Mouse (Mus musculus) lung, postnatal 0 days (tissue): ENCODE measurements at regions not wholly inside any gene's neighbourhood (a gene's known extent, or its start where the extent isn't known, plus 50 kb on each side); places are given as distances from the start of the nearest gene placed in this dataset.
"Not testable (repeated sequence)": the region's sequence is repeated elsewhere in the genome, so short reads cannot be mapped to it uniquely, and the experiment has no call there.

ENCODE experiments used
- ATAC-seq: fragments of 200-750 bp; cut with Nextera tagmentation; 2 replicates; pipeline ENCODE4 v1.8.0; 2017; ENCODE audit warnings: moderate library complexity
- DNase-seq: peaks from one replicate; pipeline ENCODE4 v3.0.0-alpha.2; 2016; ENCODE audit warnings: low spot score
- H3K27ac ChIP-seq: fragments of 300-500 bp; sonication (generic); 2 replicates; pipeline ENCODE4 v1.5.1; 2014; ENCODE audit warnings: antibody characterized with exemption, mild to moderate bottlenecking, low read length, mixed read lengths
- H3K27me3 ChIP-seq: fragments of 300-500 bp; sonication (generic); replicated peaks from 2 replicates; pipeline ENCODE4 v1.6.1; 2014; ENCODE audit warnings: low read length, mixed read lengths; ENCODE audit not compliant: insufficient read depth
- H3K36me3 ChIP-seq: fragments of 300-500 bp; sonication (generic); 2 replicates; pipeline ENCODE4 v1.6.1; 2014; ENCODE audit warnings: low read length, mixed read lengths; ENCODE audit not compliant: insufficient read depth
- H3K4me1 ChIP-seq: fragments of 300-500 bp; sonication (generic); 2 replicates; pipeline ENCODE4 v1.6.1; 2014; ENCODE audit warnings: antibody characterized with exemption, low read depth, low read length, mixed read lengths; ENCODE audit not compliant: insufficient read depth
- H3K4me2 ChIP-seq: fragments of 300-500 bp; sonication (generic); replicated peaks from 2 replicates; pipeline ENCODE4 v1.6.1; 2014; ENCODE audit warnings: low read depth, mild to moderate bottlenecking, low read length, moderate library complexity, mixed read lengths
- H3K4me3 ChIP-seq: fragments of 300-500 bp; sonication (generic); 2 replicates; pipeline ENCODE4 v1.5.1; 2014; ENCODE audit warnings: low read depth, low read length
- H3K9ac ChIP-seq: fragments of 300-500 bp; sonication (generic); replicated peaks from 2 replicates; pipeline ENCODE4 v1.6.1; 2014; ENCODE audit warnings: low read depth, mild to moderate bottlenecking
- H3K9me3 ChIP-seq: fragments of 300-500 bp; sonication (generic); 2 replicates; pipeline ENCODE4 v1.6.1; 2016; ENCODE audit warnings: low read length, mixed read lengths
- CTCF ChIP-seq: IDR thresholded peaks from 2 replicates; pipeline ENCODE4 v1.5.1; 2016; ENCODE audit warnings: antibody characterized with exemption, mild to moderate bottlenecking
- EP300 ChIP-seq: IDR thresholded peaks from 2 replicates; pipeline ENCODE4 v1.6.1; 2016; ENCODE audit warnings: antibody characterized with exemption, mild to moderate bottlenecking, control low read depth
- WGBS: fragments of 180-500 bp; shearing (Covaris S2); extraction: QIAGEN DNeasy Blood & Tissue Kit; methylation state at CpG from one replicate; pipeline ENCODE4 v1.1.7; 2014; 5-methylcytosine and 5-hydroxymethylcytosine counted together

- DNase-seq (no peak), ATAC-seq (no peak)
- H3K4me2 ChIP-seq, result no peak overlapping the region
- no peak overlapping the region for H3K4me3 ChIP-seq
- WGBS, result 58% methylated on average over 3 of the region's 3 CpGs
- H3K36me3 ChIP-seq, result no peaks in the 10 kb centered on the region
- no peaks in the 10 kb centered on the region for H3K4me1 ChIP-seq
- no peaks in the 10 kb centered on the region for H3K27me3 ChIP-seq
- no peaks in the 10 kb centered on the region for H3K9me3 ChIP-seq
- TF ChIP-seq CTCF (no peak), EP300 (no peak)
- no peak overlapping the region for H3K9ac ChIP-seq
- H3K27ac ChIP-seq, result no peak overlapping the region
Observed at GRCm38 (mm10) chr1:43317076-43317871, 120.5 kb upstream of the Fhl2 start.

GRCm38 (mm10) chr1:43333488-43333887 is 110.9 kb upstream of the Nck2 start:
- not testable (repeated sequence) for H3K4me2 ChIP-seq, H3K9ac ChIP-seq, H3K4me3 ChIP-seq, DNase-seq, ATAC-seq, H3K36me3 ChIP-seq, H3K9me3 ChIP-seq, H3K4me1 ChIP-seq, H3K27me3 ChIP-seq, H3K27ac ChIP-seq
- WGBS, result 95% methylated on average over 10 of the region's 10 CpGs

DNA sequence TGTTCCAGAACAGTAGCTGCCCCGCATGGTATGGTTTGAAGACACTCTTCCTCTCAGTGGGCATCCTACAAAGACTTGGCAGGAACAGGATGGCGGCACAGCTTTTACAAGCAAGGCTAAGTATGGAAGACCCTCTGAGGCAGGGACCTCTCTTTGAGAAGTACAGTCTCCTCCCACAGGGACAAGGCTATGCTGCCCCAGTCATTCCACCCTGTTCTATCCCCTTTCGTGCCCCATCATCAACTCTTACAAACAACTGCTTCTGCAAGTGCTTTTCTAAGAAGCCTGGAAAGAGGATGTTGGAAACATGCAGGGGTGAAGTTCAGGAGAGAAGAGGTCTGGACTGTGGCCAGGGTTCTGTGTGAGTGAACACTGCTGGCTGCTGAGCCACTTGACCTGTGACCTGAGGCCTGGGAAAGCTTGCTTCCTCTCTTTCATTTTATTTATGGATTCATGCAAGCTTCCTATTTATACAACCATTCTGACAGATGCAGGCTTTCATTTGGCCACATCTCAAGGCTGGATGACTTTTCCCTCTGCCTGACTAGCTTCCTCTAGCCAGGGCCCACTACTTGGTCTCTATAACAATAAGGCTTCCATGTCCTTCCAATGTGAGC is 107.1 kb upstream of the Nck2 start:
- H3K4me2 ChIP-seq, result no peak overlapping the region
- ATAC-seq (peak; percentile 84), DNase-seq (peak; percentile 88)
- TF ChIP-seq EP300, result peak; percentile 54
- no peak for TF ChIP-seq CTCF
- H3K4me1 ChIP-seq, result no peaks in the 10 kb centered on the region
- H3K9me3 ChIP-seq, result no peaks in the 10 kb centered on the region
- H3K36me3 ChIP-seq, result no peaks in the 10 kb centered on the region
- no peak overlapping the region for H3K9ac ChIP-seq
- 46% methylated on average over 3 of the region's 3 CpGs for WGBS
- no peak overlapping the region for H3K4me3 ChIP-seq
- peak overlapping the region; percentile 38 for H3K27ac ChIP-seq
- no peaks in the 10 kb centered on the region for H3K27me3 ChIP-seq

GRCm38 (mm10) chr1:43338096-43338915 is 106.1 kb upstream of the Nck2 start:
- Histone ChIP-seq H3K9me3 (no peaks in the 10 kb centered on the region), H3K4me3 (no peak overlapping the region), H3K4me1 (no peaks in the 10 kb centered on the region), H3K4me2 (no peak overlapping the region), H3K9ac (no peak overlapping the region), H3K27me3 (no peaks in the 10 kb centered on the region), H3K27ac (peak overlapping the region; percentile 2; the same call in 1 of the 2 replicates), H3K36me3 (no peaks in the 10 kb centered on the region)
- DNase-seq (peak; percentile 53), ATAC-seq (peak; percentile 42; the same call in 1 of the 2 replicates)
- 54% methylated on average over 6 of the region's 6 CpGs for WGBS
- TF ChIP-seq CTCF, result no peak
- TF ChIP-seq EP300, result no peak

- DNase-seq, result no peak
- Histone ChIP-seq H3K9ac (no peak overlapping the region), H3K36me3 (no peaks in the 10 kb centered on the region), H3K27ac (no peak overlapping the region), H3K4me2 (no peak overlapping the region), H3K9me3 (no peaks in the 10 kb centered on the region), H3K27me3 (no peaks in the 10 kb centered on the region), H3K4me1 (no peaks in the 10 kb centered on the region), H3K4me3 (no peak overlapping the region)
- ATAC-seq, result no peak
- no peak for TF ChIP-seq CTCF
- no peak for TF ChIP-seq EP300
- WGBS, result 93% methylated on average over 2 of the region's 2 CpGs
Observed at GRCm38 (mm10) chr1:43342848-43343247, 101.5 kb upstream of the Nck2 start.

DNA sequence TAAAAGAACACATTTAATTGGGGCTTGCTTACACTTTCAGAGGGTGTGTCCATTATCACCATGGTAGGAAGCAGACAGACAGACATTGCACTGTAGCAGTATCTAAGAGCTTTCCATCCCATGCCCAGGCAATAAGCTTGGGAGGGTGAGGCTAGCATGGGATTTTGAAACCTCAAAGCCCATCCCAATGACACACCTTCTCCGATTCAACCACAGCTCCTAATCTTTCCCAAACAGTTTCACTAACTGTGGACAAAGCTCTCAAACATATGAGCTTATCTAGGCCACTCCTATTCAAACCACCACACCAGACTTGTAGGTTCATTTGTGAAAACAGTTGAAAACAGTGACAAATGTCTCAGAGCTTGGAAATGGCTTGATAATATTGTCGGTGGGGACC is 101.0 kb upstream of the Nck2 start:
- Histone ChIP-seq H3K27ac (no peak overlapping the region), H3K36me3 (no peaks in the 10 kb centered on the region), H3K27me3 (no peaks in the 10 kb centered on the region), H3K4me1 (no peaks in the 10 kb centered on the region), H3K4me3 (no peak overlapping the region), H3K4me2 (no peak overlapping the region), H3K9me3 (no peaks in the 10 kb centered on the region), H3K9ac (no peak overlapping the region)
- ATAC-seq, result no peak
- TF ChIP-seq EP300, result no peak
- no peak for TF ChIP-seq CTCF
- WGBS, result 84% methylated on average over 2 of the region's 2 CpGs
- no peak for DNase-seq
